Mouse (Mus musculus) hindbrain, embryonic 11.5 days (tissue): ENCODE results near the gene Adgrf2. TPM values are rescaled to one million over a fixed set of nuclear protein-coding genes. Genes with fewer than 3 reads are reported as not detected.

Source experiments
- ATAC-seq: fragments of 200-750 bp; cut with Nextera tagmentation; 2 replicates; pipeline ENCODE4 v1.8.0; 2017; ENCODE audit warnings: mild to moderate bottlenecking, moderate TSS enrichment, moderate library complexity; ENCODE audit not compliant: low FRiP score
- DNase-seq: peaks from one replicate; pipeline ENCODE4 v3.0.0-alpha.2; 2015; ENCODE audit warnings: low spot score
- H3K27ac ChIP-seq: fragments of 300-500 bp; sonication (generic); 2 replicates; pipeline ENCODE4 v1.5.1; 2014; ENCODE audit warnings: mild to moderate bottlenecking, low read depth, low read length
- H3K27me3 ChIP-seq: fragments of 300-500 bp; sonication (generic); 2 replicates; pipeline ENCODE4 v1.6.1; 2014; ENCODE audit warnings: mild to moderate bottlenecking, low read length, moderate library complexity, mixed read lengths; ENCODE audit not compliant: control insufficient read depth, insufficient read depth
- H3K36me3 ChIP-seq: fragments of 300-500 bp; sonication (generic); 2 replicates; pipeline ENCODE4 v1.6.1; 2014; ENCODE audit warnings: mild to moderate bottlenecking, low read length, moderate library complexity, mixed read lengths; ENCODE audit not compliant: control insufficient read depth, insufficient read depth
- H3K4me1 ChIP-seq: fragments of 300-500 bp; sonication (generic); replicated peaks from 2 replicates; pipeline ENCODE4 v1.6.1; 2014; ENCODE audit warnings: low read length, mixed read lengths; ENCODE audit not compliant: control insufficient read depth, insufficient read depth
- H3K4me2 ChIP-seq: fragments of 300-500 bp; sonication (generic); replicated peaks from 2 replicates; pipeline ENCODE4 v1.6.1; 2014; ENCODE audit warnings: mild to moderate bottlenecking, low read depth, low read length
- H3K4me3 ChIP-seq: fragments of 300-500 bp; sonication (generic); 2 replicates; pipeline ENCODE4 v1.5.1; 2014; ENCODE audit warnings: low read depth, low read length
- H3K9ac ChIP-seq: fragments of 300-500 bp; sonication (generic); 2 replicates; pipeline ENCODE4 v1.6.1; 2014; ENCODE audit warnings: low read depth, low read length
- H3K9me3 ChIP-seq: fragments of 300-500 bp; sonication (generic); 2 replicates; pipeline ENCODE4 v1.6.1; 2016; ENCODE audit warnings: low read length; ENCODE audit not compliant: control insufficient read depth
- WGBS: fragments of 180-500 bp; shearing (Covaris S2); extraction: QIAGEN DNeasy Blood & Tissue Kit; methylation state at CpG from one replicate; pipeline ENCODE4 v1.1.7; 2014; 5-methylcytosine and 5-hydroxymethylcytosine counted together
- polyA plus RNA-seq: library from polyadenylated mRNA; unstranded; fragments of >200 nt; fragmentation: Nextera tagmentation; extraction: Ambion mirVana; gene quantifications from 2 replicates; pipeline ENCODE4 v1.2.1, GENCODE M21; 2014

The Adgrf2 gene
- polyA plus RNA-seq, 1 experiment from 2014 or later = not detected

DNA sequence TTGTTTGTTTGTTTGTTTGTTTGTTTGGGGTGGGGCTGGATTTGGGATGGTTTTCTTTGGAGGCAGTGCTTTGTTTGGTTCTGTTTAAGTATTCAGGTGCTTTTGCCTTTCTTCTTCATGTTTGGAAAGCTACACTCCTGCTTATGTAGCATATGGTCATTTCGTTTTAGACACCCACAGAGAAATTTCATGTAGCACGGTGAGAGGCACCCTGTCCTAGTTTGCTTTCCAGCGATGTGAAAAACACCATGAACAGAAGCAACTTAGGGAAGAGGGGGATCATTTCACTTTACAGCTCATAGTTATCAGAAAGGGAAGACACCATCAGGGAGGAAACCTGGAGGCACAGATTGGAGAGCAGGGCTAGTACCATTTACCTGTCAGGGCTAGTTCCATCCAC is 844 bp upstream of the Adgrf2 start:
- DNase-seq (no peak), ATAC-seq (no peak)
- Histone ChIP-seq H3K4me1 (no peaks in the 10 kb centered on the region), H3K9me3 (no peaks in the 10 kb centered on the region), H3K4me3 (no peak overlapping the region), H3K27me3 (no peaks in the 10 kb centered on the region), H3K27ac (no peak overlapping the region), H3K4me2 (no peak overlapping the region), H3K36me3 (no peaks in the 10 kb centered on the region), H3K9ac (no peak overlapping the region)
- 85% methylated on average over 3 of the region's 3 CpGs for WGBS

DNA sequence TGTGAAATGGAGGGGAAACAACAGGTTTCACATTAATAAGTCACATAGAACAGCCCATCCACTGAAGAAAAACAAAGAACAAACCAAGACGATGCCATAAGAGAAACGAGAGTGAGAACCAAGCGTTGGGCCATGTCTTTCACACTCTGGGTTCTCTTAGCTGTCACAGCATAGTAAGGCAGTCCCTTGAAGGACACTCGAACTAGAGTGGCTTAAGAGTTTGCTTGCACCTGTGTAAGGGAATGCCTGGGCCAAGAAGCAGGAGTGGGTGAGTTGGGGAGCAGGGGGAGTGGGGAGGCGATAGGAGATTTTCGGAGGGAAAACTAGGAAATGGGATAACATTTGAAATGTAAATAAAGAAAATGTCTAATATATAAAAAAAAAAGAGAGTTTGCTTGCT is 3.2 kb downstream of the Adgrf2 start:
- Histone ChIP-seq H3K9ac (no peak overlapping the region), H3K4me1 (no peaks in the 10 kb centered on the region), H3K27me3 (no peaks in the 10 kb centered on the region), H3K36me3 (no peaks in the 10 kb centered on the region), H3K4me3 (no peak overlapping the region), H3K4me2 (no peak overlapping the region), H3K27ac (no peak overlapping the region), H3K9me3 (no peaks in the 10 kb centered on the region)
- ATAC-seq = no peak
- WGBS = 87% methylated on average over 6 of the region's 6 CpGs
- DNase-seq = no peak

DNA sequence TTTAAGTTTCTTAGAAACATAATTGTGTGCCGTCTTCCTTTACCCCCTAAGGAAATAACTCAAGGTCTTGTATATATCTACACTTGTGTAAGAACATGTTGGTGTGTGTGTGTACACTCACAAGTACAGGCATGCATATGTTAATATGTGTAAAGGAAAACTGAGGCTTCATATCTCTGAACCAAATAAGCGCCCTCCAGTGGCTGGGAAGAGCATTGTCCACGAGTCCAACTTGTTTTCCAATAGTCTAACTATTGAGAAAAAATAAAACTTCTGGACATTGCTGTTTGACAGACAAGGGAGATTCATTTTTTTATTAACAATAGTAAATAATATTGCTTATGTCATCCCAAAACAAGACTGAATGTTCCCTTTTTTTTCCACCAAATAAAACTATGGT is 24.8 kb downstream of the Adgrf2 start:
- WGBS = 55% methylated on average over 3 of the region's 3 CpGs
- DNase-seq = no peak

DNA sequence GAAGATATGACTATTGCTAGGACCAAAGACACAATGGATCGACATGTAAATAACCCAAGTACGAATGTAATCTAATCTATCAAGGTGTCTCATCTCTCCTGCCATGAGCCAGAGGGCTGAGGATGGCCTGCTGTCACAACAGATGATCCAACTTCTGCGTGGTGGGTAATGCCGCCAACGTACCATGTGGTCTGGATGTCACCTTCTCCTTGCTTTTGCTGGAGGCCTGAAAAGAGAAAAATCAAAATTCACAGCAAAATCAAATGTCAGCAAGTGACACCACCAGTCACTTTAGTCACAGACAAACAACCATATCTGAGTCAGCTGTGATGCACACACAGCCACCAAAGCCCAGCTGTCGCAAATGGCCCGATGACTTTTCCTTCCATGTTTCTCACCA is 27.0 kb downstream of the Adgrf2 start:
- Histone ChIP-seq H3K4me3 (no peak overlapping the region), H3K4me2 (no peak overlapping the region), H3K9me3 (no peaks in the 10 kb centered on the region), H3K27ac (no peak overlapping the region), H3K4me1 (no peaks in the 10 kb centered on the region), H3K9ac (no peak overlapping the region), H3K36me3 (no peaks in the 10 kb centered on the region), H3K27me3 (no peaks in the 10 kb centered on the region)
- WGBS = 95% methylated on average over 7 of the region's 7 CpGs
- ATAC-seq (no peak), DNase-seq (no peak)

More for the DNA sequence above, 24.8 kb downstream of the Adgrf2 start:
- Histone ChIP-seq H3K4me2 (no peak overlapping the region), H3K9me3 (no peaks in the 10 kb centered on the region), H3K36me3 (no peaks in the 10 kb centered on the region), H3K4me1 (no peaks in the 10 kb centered on the region), H3K9ac (no peak overlapping the region), H3K4me3 (no peak overlapping the region), H3K27ac (no peak overlapping the region), H3K27me3 (no peaks in the 10 kb centered on the region)
- no peak for ATAC-seq

DNA sequence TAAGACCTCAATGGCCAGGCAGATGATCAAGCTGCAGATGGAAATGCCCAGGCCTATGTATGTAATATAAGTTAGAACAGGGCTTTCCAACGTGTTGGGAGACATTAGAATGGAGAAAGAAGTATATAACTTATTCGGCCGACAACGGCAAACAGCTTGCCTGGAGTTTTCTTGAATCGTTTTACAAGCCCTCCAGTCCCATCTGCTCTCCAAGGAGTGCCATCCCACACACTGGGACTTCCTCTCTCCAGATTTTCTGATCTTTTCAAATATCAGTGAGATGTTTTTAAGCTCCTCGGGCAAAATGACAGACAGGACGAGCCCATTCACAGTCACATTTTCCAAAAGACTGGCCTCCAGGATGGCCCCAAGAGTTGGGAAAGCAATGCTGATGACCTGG is 31.3 kb downstream of the Adgrf2 start:
- no peak for DNase-seq
- Histone ChIP-seq H3K9ac (no peak overlapping the region), H3K27me3 (no peaks in the 10 kb centered on the region), H3K4me2 (no peak overlapping the region), H3K4me1 (no peaks in the 10 kb centered on the region), H3K4me3 (no peak overlapping the region), H3K9me3 (no peaks in the 10 kb centered on the region), H3K27ac (no peak overlapping the region), H3K36me3 (no peaks in the 10 kb centered on the region)
- 95% methylated on average over 7 of the region's 7 CpGs for WGBS
- no peak for ATAC-seq

DNA sequence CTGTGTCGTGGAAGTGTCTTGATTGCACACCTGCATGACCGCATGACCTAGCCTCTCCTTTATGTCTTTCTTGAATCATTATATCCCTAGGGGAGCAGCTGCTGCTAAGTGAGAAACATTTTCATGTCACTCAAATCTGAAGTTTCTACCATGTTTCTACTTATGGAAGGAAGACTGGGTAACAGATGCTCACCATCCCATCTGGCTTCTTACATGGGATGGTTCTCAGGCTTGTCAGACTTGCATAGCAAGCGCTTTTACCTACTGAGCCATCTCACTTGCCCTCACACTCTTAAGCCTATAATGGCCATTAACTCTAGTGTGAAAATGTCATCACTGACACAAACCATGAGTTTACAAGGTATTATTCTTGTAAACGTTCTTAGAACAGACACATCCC is 36.4 kb downstream of the Adgrf2 start:
- 86% methylated on average over 4 of the region's 4 CpGs for WGBS
- Histone ChIP-seq H3K4me2 (no peak overlapping the region), H3K9ac (no peak overlapping the region), H3K4me3 (no peak overlapping the region), H3K9me3 (no peaks in the 10 kb centered on the region), H3K4me1 (no peaks in the 10 kb centered on the region), H3K36me3 (no peaks in the 10 kb centered on the region), H3K27me3 (no peaks in the 10 kb centered on the region), H3K27ac (no peak overlapping the region)
- ATAC-seq (no peak), DNase-seq (no peak)

DNA sequence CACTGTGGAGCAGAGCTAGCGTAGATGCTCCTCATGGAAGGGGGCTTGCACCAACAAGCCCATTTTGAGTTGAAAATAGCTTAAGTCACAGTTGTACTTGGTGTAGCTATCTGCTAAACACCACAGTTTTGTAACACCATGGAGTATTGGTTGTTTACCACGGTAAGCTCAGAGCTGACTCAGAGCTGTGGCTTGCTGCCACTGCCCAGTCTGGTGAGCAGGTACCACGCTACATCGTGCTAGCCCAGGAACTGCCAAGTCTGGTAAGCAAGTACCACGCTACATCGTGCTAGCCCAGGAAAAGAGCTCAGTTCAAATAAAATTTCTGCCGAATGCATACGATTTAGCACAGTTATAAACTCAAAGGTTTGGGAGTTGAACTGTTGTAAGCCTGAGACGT is 39.8 kb downstream of the Adgrf2 start:
- Histone ChIP-seq H3K4me1 (no peaks in the 10 kb centered on the region), H3K27me3 (no peaks in the 10 kb centered on the region), H3K9me3 (no peaks in the 10 kb centered on the region), H3K4me2 (no peak overlapping the region), H3K27ac (no peak overlapping the region), H3K36me3 (no peaks in the 10 kb centered on the region), H3K4me3 (no peak overlapping the region), H3K9ac (no peak overlapping the region)
- DNase-seq (no peak), ATAC-seq (no peak)
- 93% methylated on average over 9 of the region's 9 CpGs for WGBS

DNA sequence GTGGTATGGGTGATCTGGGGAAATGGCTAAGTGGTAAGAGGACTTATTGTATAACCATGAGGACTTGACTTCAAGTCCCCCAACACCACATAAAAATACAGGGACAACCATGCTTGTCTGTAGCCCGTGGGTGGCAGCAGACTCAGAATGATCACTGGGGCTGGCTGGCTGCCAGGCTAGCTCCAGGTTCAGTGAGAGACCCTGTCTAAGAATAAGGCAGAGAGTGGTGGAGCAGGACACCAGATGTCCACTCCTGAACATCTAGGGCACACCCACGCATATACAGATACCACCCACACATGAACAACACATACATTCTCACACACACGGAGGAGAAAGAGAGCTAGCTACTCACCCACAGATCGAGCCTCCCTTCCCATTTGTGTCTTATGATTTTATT is 47.2 kb downstream of the Adgrf2 start:
- Histone ChIP-seq H3K4me2 (no peak overlapping the region), H3K36me3 (no peaks in the 10 kb centered on the region), H3K27ac (no peak overlapping the region), H3K9me3 (no peaks in the 10 kb centered on the region), H3K4me1 (no peaks in the 10 kb centered on the region), H3K27me3 (no peaks in the 10 kb centered on the region), H3K4me3 (no peak overlapping the region), H3K9ac (no peak overlapping the region)
- 88% methylated on average over 4 of the region's 4 CpGs for WGBS
- ATAC-seq (no peak), DNase-seq (no peak)

DNA sequence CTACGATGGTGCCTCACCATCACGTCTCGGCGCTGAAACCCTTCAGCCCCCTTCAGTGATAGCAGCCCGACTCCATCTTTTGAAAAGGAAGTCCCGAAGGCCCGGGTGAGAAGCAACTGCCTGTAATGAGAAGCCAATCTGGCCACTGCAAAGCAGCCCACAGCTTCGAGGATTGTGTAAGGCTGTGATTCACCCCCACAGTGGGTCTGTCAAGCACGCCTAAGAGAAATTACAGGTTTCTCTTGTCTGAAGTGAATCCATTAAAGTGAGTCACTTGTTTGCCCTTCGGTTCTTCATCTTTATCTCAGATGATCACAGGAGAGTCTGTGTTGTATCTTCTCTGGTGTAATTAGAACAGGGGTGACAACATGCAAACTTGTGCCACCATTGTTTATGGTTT is 49.8 kb downstream of the Adgrf2 start, which contains the start of gene Adgrf4:
Gene Adgrf4, minus strand, starts transcription at position 149 of the 400 bp plus-strand sequence.
- WGBS = 90% methylated on average over 10 of the region's 10 CpGs
- H3K27ac ChIP-seq = no peak within 1 kb of the TSS
- no peaks in the 10 kb centered on the region for H3K27me3 ChIP-seq
- no peak for DNase-seq
- no peaks in the 10 kb centered on the region for H3K9me3 ChIP-seq
- H3K4me2 ChIP-seq = no peak within 1 kb of the TSS
- no peak for ATAC-seq
- no peak within 1 kb of the TSS for H3K4me3 ChIP-seq
- H3K9ac ChIP-seq = no peak within 1 kb of the TSS
- H3K4me1 ChIP-seq = no peaks in the 10 kb centered on the region
- no peaks in the 10 kb centered on the region for H3K36me3 ChIP-seq
